Mouse (Mus musculus): ENCODE measurements around the gene Mllt3. TPM values are rescaled to one million over a fixed set of nuclear protein-coding genes. Genes with fewer than 3 reads are reported as not detected.

The Mllt3 gene
- polyA plus RNA-seq, 1 experiment from 2014 or later, result 62.3 TPM

DNA sequence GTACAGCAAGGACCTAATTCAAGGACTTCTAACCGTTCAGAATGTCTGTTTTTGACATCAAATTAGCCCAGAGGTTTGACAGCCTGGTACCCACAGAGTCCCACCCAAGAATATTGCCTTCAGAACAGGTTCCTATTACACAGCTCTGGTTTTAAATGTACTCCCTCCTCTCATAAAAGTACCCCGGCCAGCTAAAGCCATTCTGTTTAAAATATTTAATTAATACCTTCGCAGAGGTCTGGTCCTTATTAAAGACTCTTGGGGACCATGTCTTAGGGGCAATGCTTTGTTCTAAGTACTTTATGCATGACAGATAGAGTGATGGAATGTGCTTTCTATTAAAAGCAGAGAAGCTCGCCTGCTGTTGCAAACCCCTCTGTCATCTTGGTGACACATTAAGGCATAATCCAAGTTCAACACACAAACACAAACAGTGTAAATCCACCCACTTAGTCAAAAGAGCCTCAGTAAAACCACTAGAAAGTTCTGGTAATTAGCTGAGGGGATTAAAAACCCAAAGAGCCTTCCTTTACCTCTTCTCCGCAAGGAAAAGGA is 302.0 kb downstream of the Mllt3 start:
- no peak overlapping the region for H3K4me2 ChIP-seq
- no peaks in the 10 kb centered on the region for H3K9me3 ChIP-seq (ENCODE audit: control insufficient read depth, low read length)
- 52% methylated on average over 5 of the region's 5 CpGs for WGBS
- no peak overlapping the region for H3K27ac ChIP-seq (ENCODE audit: low read depth, low read length)
- no peak for ATAC-seq (ENCODE audit: low FRiP score)
- no peak overlapping the region for H3K9ac ChIP-seq (ENCODE audit: low read length)
- H3K4me3 ChIP-seq (ENCODE audit: low read depth, low read length), result no peak overlapping the region
- no peaks in the 10 kb centered on the region for H3K27me3 ChIP-seq (ENCODE audit: control insufficient read depth, insufficient read depth, low read length)
- no peak for DNase-seq (ENCODE audit: low spot score, missing footprints)
- no peaks in the 10 kb centered on the region for H3K4me1 ChIP-seq (ENCODE audit: control insufficient read depth, insufficient read depth, low read length)
- H3K36me3 ChIP-seq (ENCODE audit: control insufficient read depth, insufficient read depth, low read length), result no peaks in the 10 kb centered on the region

GRCm38 (mm10) chr4:87728581-87728980 is 304.6 kb downstream of the Mllt3 start:
- no peak overlapping the region for H3K27ac ChIP-seq (ENCODE audit: low read depth, low read length)
- ATAC-seq (ENCODE audit: low FRiP score), result no peak
- H3K4me1 ChIP-seq (ENCODE audit: control insufficient read depth, insufficient read depth, low read length), result no peaks in the 10 kb centered on the region
- no peak for DNase-seq (ENCODE audit: low spot score, missing footprints)
- H3K9me3 ChIP-seq (ENCODE audit: control insufficient read depth, low read length), result no peaks in the 10 kb centered on the region
- WGBS, result 71% methylated on average over 1 of the region's 1 CpGs
- no peak overlapping the region for H3K9ac ChIP-seq (ENCODE audit: low read length)
- H3K4me3 ChIP-seq (ENCODE audit: low read depth, low read length), result no peak overlapping the region
- H3K27me3 ChIP-seq (ENCODE audit: control insufficient read depth, insufficient read depth, low read length), result no peaks in the 10 kb centered on the region
- H3K4me2 ChIP-seq, result no peak overlapping the region
- no peaks in the 10 kb centered on the region for H3K36me3 ChIP-seq (ENCODE audit: control insufficient read depth, insufficient read depth, low read length)

DNA sequence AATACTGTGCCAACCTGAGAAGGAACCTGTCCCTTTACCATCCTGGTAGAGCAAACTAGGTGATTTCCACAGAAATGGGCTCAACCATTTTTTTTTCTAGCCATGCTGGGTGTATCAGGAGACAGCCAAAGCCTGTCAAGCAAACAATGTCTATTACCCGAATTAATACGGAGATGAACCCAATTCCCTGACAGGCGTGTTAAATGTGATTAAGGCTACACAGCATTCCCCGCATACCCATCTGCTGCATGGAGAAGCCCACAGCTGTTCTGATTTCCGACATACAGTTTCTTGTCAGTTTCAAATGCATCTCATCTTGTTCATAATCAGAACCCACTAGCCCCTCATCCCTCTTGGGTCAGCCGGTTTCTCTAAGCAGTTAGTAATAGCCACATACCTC is 309.7 kb downstream of the Mllt3 start:
- Histone ChIP-seq H3K4me3 (ENCODE audit: low read depth, low read length) (no peak overlapping the region), H3K27ac (ENCODE audit: low read depth, low read length) (no peak overlapping the region), H3K4me1 (ENCODE audit: control insufficient read depth, insufficient read depth, low read length) (peaks cover 6% of the 10 kb centered on the region; the same call in 1 of the 2 replicates), H3K27me3 (ENCODE audit: control insufficient read depth, insufficient read depth, low read length) (no peaks in the 10 kb centered on the region), H3K4me2 (no peak overlapping the region), H3K36me3 (ENCODE audit: control insufficient read depth, insufficient read depth, low read length) (no peaks in the 10 kb centered on the region), H3K9me3 (ENCODE audit: control insufficient read depth, low read length) (no peaks in the 10 kb centered on the region), H3K9ac (ENCODE audit: low read length) (no peak overlapping the region)
- 53% methylated on average over 6 of the region's 6 CpGs for WGBS
- DNase-seq (ENCODE audit: low spot score, missing footprints) (no peak), ATAC-seq (ENCODE audit: low FRiP score) (peak; percentile 48; the same call in 1 of the 2 replicates)

Other genes with a start within 250 kb of the Mllt3 start
- gene Focad, start 61.3 kb upstream of the Mllt3 start, polyA plus RNA-seq (2014; fragmentation: Nextera tagmentation; extraction: Ambion mirVana), result 18.5 and 19.7 TPM in 2 replicates

Data from midbrain, embryonic 11.5 days (tissue).